Mouse (Mus musculus): Measurements from ENCODE around the gene Fbxo33.

Fbxo33 gene

DNA sequence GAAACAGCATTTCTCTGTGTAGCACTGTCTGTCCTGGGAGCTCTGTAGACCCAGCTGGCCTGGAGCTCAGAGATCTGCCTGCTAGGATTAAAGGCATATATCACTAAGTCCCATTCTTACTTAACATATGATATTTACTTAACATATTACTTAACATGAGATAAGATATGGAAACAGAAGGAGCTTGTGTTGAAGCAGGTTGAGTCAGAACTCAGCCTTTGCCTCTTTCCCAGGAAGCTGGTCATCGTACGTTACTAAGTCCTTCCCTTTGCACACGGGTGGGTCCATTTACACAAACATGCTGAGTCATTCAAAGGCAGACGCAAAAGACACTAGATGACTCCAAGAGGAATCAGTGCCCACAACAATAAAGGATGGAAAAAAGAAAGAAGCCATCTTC is 20.8 kb downstream of the Fbxo33 start:
- no peak for DNase-seq (ENCODE audit: low spot score in 2 of 2)

DNA sequence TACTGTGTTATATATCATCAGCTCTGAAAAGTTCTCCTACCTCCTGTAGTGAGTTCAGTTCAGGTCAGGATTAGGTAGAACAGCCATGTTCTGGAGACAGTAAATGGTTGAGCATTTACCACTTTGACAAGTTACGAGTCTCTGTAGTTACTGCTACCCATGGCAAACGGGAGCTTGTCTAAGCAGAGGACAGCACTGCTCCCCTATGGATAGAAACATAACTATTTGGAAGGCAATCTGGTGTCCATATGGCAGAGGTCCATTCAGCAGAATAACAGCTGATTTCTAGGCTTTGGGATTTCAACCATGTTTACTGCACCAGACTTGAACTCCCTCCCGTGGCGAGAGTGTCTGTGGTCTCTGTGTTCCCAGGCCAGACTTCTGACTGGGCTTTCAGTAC is 23.6 kb downstream of the Fbxo33 start:
- DNase-seq (ENCODE audit: low spot score in 2 of 2) = no peak

DNA sequence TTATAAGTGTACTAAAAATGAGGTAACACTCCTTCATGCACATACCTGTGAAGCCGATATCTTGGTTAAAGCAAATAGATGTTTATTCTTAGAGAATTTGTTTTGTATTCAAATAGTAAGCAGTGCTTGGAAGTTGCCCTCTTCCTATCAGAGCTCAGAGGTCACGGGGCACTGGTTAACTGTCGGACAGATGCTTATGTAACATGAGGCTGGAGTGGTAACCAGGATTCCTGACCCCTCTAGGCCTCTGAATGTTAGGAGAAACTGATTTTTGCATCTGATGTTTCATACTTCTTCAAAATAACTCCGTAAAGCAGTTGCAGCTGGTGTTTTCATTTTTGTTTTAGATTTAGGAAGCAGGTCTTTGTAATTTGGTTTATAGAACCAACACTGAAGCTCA is 24.5 kb downstream of the Fbxo33 start:
- DNase-seq (ENCODE audit: low spot score in 2 of 2) = no peak

DNA sequence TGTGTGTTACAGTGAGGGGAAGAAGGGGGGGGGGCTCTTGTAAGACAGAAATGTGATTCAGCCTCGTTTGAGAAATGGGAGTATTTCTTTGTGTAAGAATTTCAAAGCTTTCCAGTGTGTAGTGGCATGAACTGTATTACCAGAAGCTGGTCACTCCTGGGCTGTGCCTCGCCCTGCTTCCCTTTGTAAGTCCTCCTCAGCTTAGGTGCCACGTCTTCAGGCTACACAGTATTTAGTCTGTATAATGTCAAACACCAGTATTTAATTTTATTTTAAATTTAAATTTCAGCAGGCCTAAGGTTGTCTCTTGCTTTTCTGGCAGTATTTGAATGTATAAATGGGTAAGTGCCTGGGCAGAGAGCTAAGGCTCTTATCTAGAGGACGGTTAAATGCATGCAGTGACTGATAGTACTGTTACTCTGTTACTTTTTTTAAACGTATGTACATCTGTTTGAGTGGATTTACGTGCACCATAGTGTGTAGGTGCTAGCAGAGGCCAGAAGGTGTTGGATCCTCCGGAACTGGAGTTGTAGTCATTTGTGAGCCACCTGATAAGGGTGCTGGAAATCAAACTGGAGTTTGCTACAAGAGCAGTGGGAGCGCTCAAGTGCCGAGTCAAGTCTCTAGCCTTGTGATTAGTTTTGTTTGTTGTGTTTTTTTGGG is 25.1 kb downstream of the Fbxo33 start:
- no peak for DNase-seq (ENCODE audit: low spot score in 2 of 2)

- no peak for DNase-seq (ENCODE audit: low spot score in 2 of 2)
Measured at GRCm38 (mm10) chr12:59193637-59194036, 25.9 kb downstream of the Fbxo33 start.

- DNase-seq (ENCODE audit: low spot score in 2 of 2) = no peak
Measured at GRCm38 (mm10) chr12:59188086-59188682, 31.3 kb downstream of the Fbxo33 start.

DNA sequence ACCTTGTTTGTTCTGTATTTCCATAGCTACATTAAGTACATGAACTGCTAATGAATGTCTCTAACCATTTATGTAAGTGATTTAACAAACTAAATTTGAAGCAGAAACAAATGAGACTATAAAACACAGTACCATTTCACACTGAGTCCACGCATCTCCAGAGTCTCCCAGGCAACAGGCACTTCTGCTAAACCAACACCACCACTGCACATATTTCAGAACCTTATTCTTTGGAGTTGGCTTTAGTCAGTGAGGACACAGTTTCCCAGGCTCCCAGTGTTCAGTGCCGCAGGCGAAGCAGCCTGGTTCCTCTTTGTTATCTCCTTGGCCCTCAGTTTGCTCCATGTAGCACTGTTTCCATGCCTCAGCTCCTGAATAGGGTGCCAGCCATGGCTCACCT is 41.7 kb downstream of the Fbxo33 start:
- DNase-seq (ENCODE audit: low spot score in 2 of 2) = no peak

DNA sequence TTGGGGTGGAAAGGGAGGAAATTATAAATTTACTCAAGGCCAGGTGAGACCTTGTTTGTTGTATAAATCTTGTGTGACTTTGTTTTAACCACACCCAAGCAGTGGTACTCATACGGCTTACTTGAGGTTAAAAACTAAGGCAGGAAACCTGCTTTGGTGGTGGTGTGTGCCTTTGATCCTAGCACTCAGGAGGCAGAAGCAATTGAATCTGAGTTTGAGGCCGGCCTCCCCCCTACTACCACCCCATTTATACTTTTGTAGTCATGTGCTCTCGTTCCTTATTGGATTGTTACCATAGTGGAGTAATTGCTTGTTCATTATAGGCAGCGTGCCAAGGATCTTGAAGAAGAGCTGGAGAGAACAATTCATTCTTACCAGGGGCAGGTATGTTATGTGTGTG is 49.6 kb downstream of the Fbxo33 start:
- no peak for DNase-seq (ENCODE audit: low spot score in 2 of 2)

GRCm38 (mm10) chr12:59166557-59166956 is 53.0 kb downstream of the Fbxo33 start:
- DNase-seq (ENCODE audit: low spot score in 2 of 2) = no peak

DNA sequence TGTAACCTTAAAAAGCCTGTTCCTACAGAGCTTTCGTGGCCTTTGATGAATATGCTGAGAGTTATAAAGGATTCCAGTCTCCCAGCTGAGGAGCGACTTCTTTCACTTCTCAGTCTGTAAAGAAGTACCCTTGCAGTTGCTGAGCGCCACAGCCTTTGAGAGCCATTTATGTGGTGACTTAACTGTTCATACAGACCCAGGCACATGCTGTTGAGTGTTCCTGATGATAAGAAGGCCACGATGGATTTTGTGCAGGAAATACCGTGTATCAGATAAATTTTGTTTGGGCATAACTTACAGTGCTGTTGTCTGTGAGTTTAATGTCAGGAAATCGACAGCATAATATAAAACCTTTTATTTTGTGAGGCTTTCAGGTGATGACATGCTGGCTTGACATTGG is 55.0 kb downstream of the Fbxo33 start:
- DNase-seq (ENCODE audit: low spot score in 2 of 2) = no peak

- no peak for DNase-seq (ENCODE audit: low spot score in 2 of 2)
Measured at GRCm38 (mm10) chr12:59162797-59163196, 56.7 kb downstream of the Fbxo33 start.

- DNase-seq (ENCODE audit: low spot score in 2 of 2) = no peak
Measured at GRCm38 (mm10) chr12:59161091-59161490, 58.4 kb downstream of the Fbxo33 start.
